Mouse (Mus musculus): ENCODE measurements around the gene Ripor2.

- no peak for TF ChIP-seq CTCF (IDR thresholded peaks at IDR 0.05; ENCODE audit: borderline replicate concordance, extremely low read depth, insufficient read depth, insufficient read length)
- no peak for TF ChIP-seq POLR2A (IDR thresholded peaks at IDR 0.05; ENCODE audit: borderline replicate concordance, extremely low read depth, insufficient read depth, insufficient read length, poor library complexity, severe bottlenecking)
Measured at GRCm38 (mm10) chr13:24648668-24649067, 66.7 kb downstream of the Ripor2 start.
